Comparison of ENCODE assay signal across 26 mouse cellular contexts in the genomic region with DNA sequence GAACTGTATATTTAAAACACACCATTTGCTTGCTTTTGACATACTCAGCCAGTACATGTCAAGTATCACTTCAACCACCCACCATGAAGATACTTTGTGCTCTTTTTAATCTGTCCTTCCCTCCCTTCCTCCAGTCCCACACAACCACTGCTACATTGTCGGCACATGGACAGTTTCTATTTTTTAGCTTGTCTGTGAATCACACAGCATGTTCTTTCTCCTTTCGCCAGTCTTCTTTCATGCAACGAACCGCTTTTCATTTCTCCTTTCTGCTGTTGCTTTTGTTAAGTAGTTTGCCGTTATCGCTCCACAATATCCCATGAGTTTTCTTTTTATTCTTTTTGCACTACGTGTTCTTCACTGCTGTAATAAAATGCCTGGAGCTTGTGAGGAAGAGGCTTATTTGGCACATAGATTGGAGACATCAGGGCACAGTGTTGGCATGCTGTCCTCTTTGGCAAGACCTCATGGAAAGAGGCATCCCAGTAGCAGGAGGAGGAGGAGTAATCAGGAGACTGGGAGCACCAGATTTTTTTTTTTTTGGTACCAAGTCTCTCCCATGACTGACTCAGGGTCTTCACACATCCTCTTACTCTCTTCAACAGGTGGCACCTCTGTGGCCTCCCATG. TPM values are rescaled to one million over a fixed set of nuclear protein-coding genes. Genes with fewer than 3 reads are reported as not detected.
DNase-seq lines count a peak whose midpoint lies in the region; TF ChIP-seq lines count a peak whose summit lies in the region.
"Had no signal": no experiment of that assay in that cellular context is flagged by ENCODE, and none has a peak within 500 bp of the region (broad histone marks: within the 10 kb centered on the region; RNA-seq: fewer than 3 reads in every experiment).

No protein-coding gene starts in this region.

- no peak overlapping the region for H3K4me3 ChIP-seq in left cerebral cortex, adult 2 months
- H3K4me3 ChIP-seq: embryonic facial prominence, embryonic 10.5 days; embryonic facial prominence, embryonic 13.5 days; erythroblast, embryonic 14.5 days; forebrain, embryonic 12.5 days; forebrain, embryonic 15.5 days; gastrocnemius, adult 2 months; heart, embryonic 13.5 days had no signal

- peak overlapping the region; percentile 40; the same call in 1 of the 2 replicates for H3K27ac ChIP-seq in left cerebral cortex, adult 2 months
- H3K27ac ChIP-seq: embryonic facial prominence, embryonic 10.5 days; embryonic facial prominence, embryonic 13.5 days; forebrain, embryonic 12.5 days; forebrain, embryonic 15.5 days; gastrocnemius, adult 2 months; heart, embryonic 13.5 days; hindbrain, embryonic 14.5 days; hindbrain, postnatal 0 days had no signal

- no peak for TF ChIP-seq CTCF in left cerebral cortex, adult 2 months (IDR thresholded peaks at IDR 0.05)

- intact Hi-C loops in left cerebral cortex, adult 2 months (cut with DNase I): loop anchor here (1.0 to 5.0 kb wide), 5 partner anchors 71 to 327 kb away; partner anchors contain the start of gene Herpud2
- intact Hi-C loops in left cerebral cortex, postnatal 4 days (cut with DNase I): loop anchor here (5.0 kb wide), 1 partner anchor 162 kb away; no protein-coding TSS in a partner anchor

- peak; percentile 50 for DNase-seq in cerebellum, adult 9-10 months
- DNase-seq in cerebellum, postnatal 25 days: no peak
- DNase-seq in left cerebral cortex, adult 2 months (ENCODE audit: extremely low spot score in 1 of 2, low spot score in 2 of 2): no peak
- no peak for DNase-seq in left cerebral cortex, postnatal 4 days
- DNase-seq in right cerebral cortex, adult 18-20 months: peak; percentile 43
- DNase-seq in right cerebral cortex, postnatal 10 days (ENCODE audit: low spot score in 2 of 2): no peak
- DNase-seq in spleen, postnatal 14 days (ENCODE audit: low spot score in 2 of 2): no peak
- DNase-seq: adrenal gland, adult 8-10 months; adrenal gland, postnatal 25 days; cerebellum, adult 18-20 months; cerebellum, adult 9-11 months; cerebellum, postnatal 36 days; embryo, embryonic 11 days; gastrocnemius, adult 2 months; gastrocnemius, postnatal 14 days; heart, adult 18-20 months; heart, postnatal 14 days; heart, postnatal 4 days had no signal

RNA-seq across cellular contexts. Expression of gene Eepd1, which starts 1.8 kb away (rescaled TPM):
- total RNA-seq in left cerebral cortex, adult 2 months (2021): 10 to 100 TPM; 20.2 to 22.9 TPM
- total RNA-seq in left cerebral cortex, postnatal 4 days (2021): 10 to 100 TPM; 17.2 to 17.5 TPM

Comparison
In these comparisons a context has a peak if more than half of its experiments do, and no peak if none do; other contexts are left out.
1. DNase-seq: peak in cerebellum, adult 9-10 months (single experiment) and right cerebral cortex, adult 18-20 months (single experiment); none in cerebellum, postnatal 25 days (0 of 2), left cerebral cortex, adult 2 months (0 of 2), left cerebral cortex, postnatal 4 days (single experiment), right cerebral cortex, postnatal 10 days (0 of 2) and spleen, postnatal 14 days (0 of 2).